Mouse (Mus musculus): ENCODE measurements at regions not wholly inside any gene's neighbourhood (a gene's known extent, or its start where the extent isn't known, plus 50 kb on each side); places are given as distances from the start of the nearest gene placed in this dataset.

DNA sequence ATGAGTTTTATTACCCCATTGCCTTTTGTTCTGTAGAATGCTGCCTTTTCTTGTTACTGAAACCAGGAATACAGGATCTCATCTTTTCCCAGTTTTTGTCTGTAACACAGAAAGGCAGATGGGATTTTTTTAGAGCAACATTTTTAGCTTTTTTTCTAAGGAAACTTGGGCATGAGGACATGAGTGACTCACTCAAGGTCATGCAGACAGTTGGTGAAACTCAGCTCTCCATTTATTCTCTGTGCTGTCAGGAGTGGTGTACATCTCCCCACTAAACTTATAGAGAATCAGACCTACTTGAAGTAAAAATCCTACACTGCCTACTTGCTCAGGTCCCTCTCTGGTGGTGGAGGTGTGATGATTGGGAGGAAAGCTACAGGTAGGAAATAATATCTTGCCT is 459.9 kb downstream of the Bcl11a start:
- DNase-seq (ENCODE audit: low spot score in 2 of 2): no peak

GRCm38 (mm10) chr11:24569655-24570054 is 491.8 kb downstream of the Bcl11a start:
- no peak for DNase-seq (ENCODE audit: low spot score in 2 of 2)

GRCm38 (mm10) chr11:24613529-24613928 is 535.7 kb downstream of the Bcl11a start:
- DNase-seq (ENCODE audit: low spot score in 2 of 2): no peak

DNA sequence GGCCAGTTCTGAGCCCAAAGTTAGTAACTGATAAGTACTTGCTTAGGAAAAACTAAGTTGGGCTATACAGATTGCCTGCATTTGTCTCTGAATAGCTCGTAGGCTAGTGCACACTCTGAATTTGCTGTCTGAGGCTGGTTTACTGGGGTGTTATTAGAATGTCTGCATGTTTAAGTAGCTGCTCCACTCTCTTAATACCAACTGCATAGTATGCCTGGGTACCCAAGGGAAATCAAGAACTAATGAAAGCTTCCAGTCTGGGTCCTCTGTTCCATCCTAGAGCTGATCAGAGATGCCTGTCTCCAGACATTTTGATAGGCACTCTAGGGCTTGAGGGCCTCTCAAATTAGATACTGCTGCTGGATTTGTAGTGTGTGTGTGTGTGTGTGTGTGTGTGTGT is 537.6 kb downstream of the Bcl11a start:
- no peak for DNase-seq (ENCODE audit: low spot score in 2 of 2)

DNA sequence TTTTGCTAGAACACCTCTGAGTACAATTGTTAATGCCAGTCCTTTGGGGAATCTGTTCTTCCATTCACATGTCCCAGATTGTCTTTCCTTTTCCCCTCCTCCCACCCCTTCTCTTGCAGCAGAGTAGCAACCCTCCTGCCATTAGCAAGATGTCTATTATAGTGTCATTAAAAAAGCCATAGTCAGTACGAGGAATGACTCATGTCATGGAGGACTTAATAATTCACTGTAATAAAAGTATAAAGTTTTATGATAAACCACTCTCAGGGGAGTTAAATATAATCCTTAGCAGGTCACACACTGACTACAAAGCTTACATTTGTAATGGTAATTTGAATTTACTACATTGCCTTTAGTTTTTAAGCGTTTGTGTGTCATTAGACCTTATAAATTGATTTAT is 540.7 kb downstream of the Bcl11a start:
- no peak for DNase-seq (ENCODE audit: low spot score in 2 of 2)

DNA sequence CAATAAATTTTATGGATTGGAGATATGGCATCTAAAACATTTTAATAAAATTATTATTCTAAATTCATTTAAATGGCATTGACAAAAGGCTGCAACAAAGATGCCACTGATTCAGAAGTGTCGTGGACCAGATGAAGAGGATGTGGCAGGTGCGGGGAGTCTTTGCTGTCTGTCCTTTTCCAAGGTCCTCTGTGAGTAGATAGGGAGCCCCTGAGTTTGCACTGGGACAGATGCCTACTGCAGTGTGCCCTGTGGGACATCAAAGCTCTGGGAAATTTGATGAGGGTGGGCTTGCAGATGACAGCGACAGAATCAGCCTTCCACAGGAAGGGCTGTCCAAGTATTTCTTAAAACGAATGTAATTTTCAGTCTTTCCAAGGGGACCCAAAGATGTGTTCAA is 541.2 kb downstream of the Bcl11a start:
- no peak for DNase-seq (ENCODE audit: low spot score in 2 of 2)

GRCm38 (mm10) chr11:24628619-24629018 is 550.8 kb downstream of the Bcl11a start:
- DNase-seq (ENCODE audit: low spot score in 2 of 2): no peak

DNA sequence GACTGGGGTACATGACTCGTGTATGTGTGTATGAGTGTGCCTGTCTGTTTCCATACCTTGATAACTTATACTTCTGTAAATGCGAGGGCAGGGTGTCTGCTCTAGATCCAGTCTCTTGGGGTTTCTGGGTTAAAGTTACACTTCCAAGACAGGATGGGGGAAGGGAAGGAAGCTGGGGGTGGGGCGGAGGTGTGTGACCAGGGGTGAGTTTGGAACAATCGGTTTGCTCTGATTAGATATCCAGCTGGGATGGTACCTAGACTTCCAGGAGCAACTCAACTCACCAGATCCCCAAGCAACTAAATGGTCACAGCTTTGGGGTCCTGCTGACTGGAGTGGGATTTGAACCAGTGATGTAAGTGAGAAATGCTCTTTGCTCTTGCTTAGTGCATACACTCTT is 551.6 kb downstream of the Bcl11a start:
- no peak for DNase-seq (ENCODE audit: low spot score in 2 of 2)

GRCm38 (mm10) chr11:24630403-24630900 is 552.6 kb downstream of the Bcl11a start:
- DNase-seq (ENCODE audit: low spot score in 2 of 2): no peak

GRCm38 (mm10) chr11:24631651-24632050 is 553.8 kb downstream of the Bcl11a start:
- no peak for DNase-seq (ENCODE audit: low spot score in 2 of 2)

GRCm38 (mm10) chr11:24636716-24637115 is 558.9 kb downstream of the Bcl11a start:
- DNase-seq (ENCODE audit: low spot score in 2 of 2): no peak

GRCm38 (mm10) chr11:24643439-24644109 is 565.7 kb downstream of the Bcl11a start:
- no peak for DNase-seq (ENCODE audit: low spot score in 2 of 2)

- DNase-seq (ENCODE audit: low spot score in 2 of 2): no peak
Measured at GRCm38 (mm10) chr11:24652852-24653251, 575.0 kb downstream of the Bcl11a start.

GRCm38 (mm10) chr11:24664082-24664481 is 586.2 kb downstream of the Bcl11a start:
- no peak for DNase-seq (ENCODE audit: low spot score in 2 of 2)

- DNase-seq (ENCODE audit: low spot score in 2 of 2): no peak
Measured at GRCm38 (mm10) chr11:24665310-24665709, 587.5 kb downstream of the Bcl11a start.

DNA sequence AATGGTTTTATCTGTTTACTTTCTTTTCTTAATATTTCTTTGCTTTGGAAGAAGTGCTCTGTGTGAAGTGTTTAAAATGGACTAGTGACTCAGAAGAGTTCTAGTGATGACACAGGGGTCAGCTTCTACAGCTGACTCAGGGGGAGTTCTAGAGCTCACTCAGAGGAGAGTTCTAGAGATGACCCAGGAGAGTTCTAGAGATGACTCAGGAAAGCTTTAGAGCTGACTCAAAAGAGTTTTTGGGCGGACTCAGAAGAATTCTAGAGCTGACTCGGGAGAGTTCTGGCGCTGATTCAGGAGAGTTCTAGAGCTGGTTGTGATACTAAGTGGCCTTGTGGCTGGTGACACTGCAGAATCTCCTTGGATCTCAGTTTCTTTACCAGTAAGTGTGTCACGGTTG is 593.8 kb downstream of the Bcl11a start:
- no peak for DNase-seq (ENCODE audit: low spot score in 2 of 2)

- no peak for DNase-seq (ENCODE audit: low spot score in 2 of 2)
Measured at GRCm38 (mm10) chr11:24673248-24674207, 595.7 kb downstream of the Bcl11a start.

- no peak for DNase-seq (ENCODE audit: low spot score in 2 of 2)
Measured at GRCm38 (mm10) chr11:24674208-24674571, 596.3 kb downstream of the Bcl11a start.

GRCm38 (mm10) chr11:24677016-24677415 is 599.2 kb downstream of the Bcl11a start:
- no peak for DNase-seq (ENCODE audit: low spot score in 2 of 2)

DNA sequence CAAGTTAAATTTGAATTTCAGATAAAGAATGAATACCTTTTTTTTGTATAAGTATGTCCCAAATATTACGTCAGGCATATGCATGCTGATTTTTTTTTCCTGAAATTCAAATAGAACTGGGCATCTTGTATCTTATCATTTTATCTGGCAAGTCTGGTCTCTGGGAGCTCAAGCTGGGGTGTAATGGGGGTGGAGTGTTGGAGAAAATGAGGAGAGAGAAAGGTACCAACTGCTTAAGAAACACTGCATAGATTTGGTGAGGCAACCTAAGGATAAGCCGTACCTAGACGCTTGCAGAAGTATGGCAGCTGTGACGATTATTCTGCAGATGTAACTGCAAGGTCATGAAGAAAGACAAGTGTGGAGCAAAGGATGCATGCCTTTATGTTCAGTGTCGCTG is 601.7 kb downstream of the Bcl11a start:
- no peak for DNase-seq (ENCODE audit: low spot score in 2 of 2)

GRCm38 (mm10) chr11:24682423-24682822 is 604.6 kb downstream of the Bcl11a start:
- no peak for DNase-seq (ENCODE audit: low spot score in 2 of 2)

DNA sequence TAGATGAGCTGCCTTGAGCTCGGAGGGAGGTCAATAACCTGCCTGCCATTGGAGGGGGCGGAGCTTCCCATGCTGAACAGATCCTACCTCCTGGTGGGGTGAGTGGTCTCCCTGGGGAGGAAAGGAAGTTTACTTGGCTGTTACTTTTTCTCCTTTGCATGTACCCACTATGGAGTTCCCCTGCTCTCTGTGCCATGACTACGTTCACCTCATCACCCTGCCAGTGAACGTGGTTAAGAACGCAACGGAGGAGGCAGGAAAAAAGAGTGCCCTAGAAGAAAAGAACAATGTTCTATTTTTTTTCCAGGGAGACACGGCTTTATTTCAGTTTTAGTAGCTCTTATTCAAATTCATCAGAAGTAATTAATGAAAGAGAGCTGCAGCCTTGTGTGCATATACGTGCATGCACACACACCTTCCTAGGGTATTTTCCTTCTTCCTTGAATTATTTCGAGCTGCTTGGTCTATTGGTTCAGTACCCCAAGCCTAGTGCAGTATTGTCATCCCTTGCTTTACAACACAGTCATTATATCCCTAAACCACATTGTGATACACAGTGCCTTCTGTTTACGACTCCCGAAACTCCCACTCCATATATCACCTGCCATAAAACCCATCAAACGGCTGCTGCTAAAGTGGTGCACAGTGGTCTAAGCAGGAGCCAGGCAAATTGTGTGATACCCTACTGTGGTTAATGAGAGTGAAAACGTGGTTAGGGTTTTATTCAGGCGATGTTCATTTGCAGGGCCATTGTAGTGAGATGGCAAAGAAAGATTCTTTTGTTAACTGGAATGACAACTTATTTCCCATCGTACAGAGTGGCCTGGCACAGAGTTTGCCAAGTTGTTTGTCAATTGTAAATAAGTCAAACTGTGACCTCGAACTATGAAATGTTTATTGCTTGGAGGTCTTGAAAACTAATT is 608.0 kb downstream of the Bcl11a start:
- DNase-seq (ENCODE audit: low spot score in 2 of 2): no peak
